Mouse (Mus musculus) CD4-positive naive resting alpha-beta T cell, adult 57 days (primary cell): ENCODE results near the gene Gm3020. TPM values are rescaled to one million over a fixed set of nuclear protein-coding genes. Genes with fewer than 3 reads are reported as not detected.

Experiments
- total RNA-seq: library from RNA; stranded (reverse); gene quantifications from one replicate; pipeline ENCODE4 v1.2.4, GENCODE M21; 2023

Gm3020 gene
- total RNA-seq = 0.50 TPM

GRCm38 (mm10) chr14:3651730-3652129 lies at the start of gene Gm3020:
TSS of gene Gm3020 (plus strand) at chr14:3652030.

GRCm38 (mm10) chr14:3634212-3634611 lies 17.6 kb upstream of the Gm3020 start, which contains the start of gene Gm3012:
TSS of gene Gm3012 (plus strand) at chr14:3634512.

GRCm38 (mm10) chr14:3688483-3688882 lies 36.7 kb downstream of the Gm3020 start, which contains the start of gene Gm3043:
TSS of gene Gm3043 (plus strand) at chr14:3688783.

Other genes starting within 250 kb of the Gm3020 start
- 0.50 TPM for gene Gm10409, start 239.4 kb upstream of the Gm3020 start, total RNA-seq
- not detected for gene Gm3005, start 223.9 kb upstream of the Gm3020 start, total RNA-seq
- not detected for gene Gm10408, start 202.7 kb upstream of the Gm3020 start, total RNA-seq
- not detected for gene Gm3012, start 17.5 kb upstream of the Gm3020 start, total RNA-seq
- gene Gm3043, start 36.8 kb downstream of the Gm3020 start, total RNA-seq = not detected
- not detected for gene Gm3002, start 158.0 kb downstream of the Gm3020 start, total RNA-seq
- gene Gm3033, start 194.2 kb downstream of the Gm3020 start, total RNA-seq = not detected
- gene Gm2916, start 232.1 kb downstream of the Gm3020 start, total RNA-seq = not detected